Mouse (Mus musculus) erythroblast, embryonic 14.5 days (primary cell): Measurements from ENCODE around the gene Tns3.

Experiments used
- GATA1 ChIP-seq: IDR thresholded peaks from 2 replicates; pipeline ENCODE4 v1.6.1; 2012; ENCODE audit warnings: low read length, inconsistent platforms, mixed read lengths
- TAL1 ChIP-seq: IDR thresholded peaks from 3 replicates; pipeline ENCODE4 v1.6.1; 2012; ENCODE audit warnings: low read length, inconsistent platforms, mixed read lengths

GRCm38 (mm10) chr11:8439035-8439434 is 225.3 kb downstream of the Tns3 start:
- no peak for TF ChIP-seq GATA1
- TF ChIP-seq TAL1, result no peak
